Mouse (Mus musculus) hindlimb bud, embryonic 11.5 days (tissue): ENCODE measurements around the gene Slc16a9.

Source experiments
- DNase-seq: peaks from one replicate; pipeline ENCODE4 v3.0.0-alpha.2; 2012; ENCODE audit warnings: low read depth, low spot score; ENCODE audit errors: extremely low spot score

The Slc16a9 gene

GRCm38 (mm10) chr10:70246076-70246475 lies 1.2 kb downstream of the Slc16a9 start:
- DNase-seq: no peak

- DNase-seq: no peak
These were observed 5.5 kb downstream of the Slc16a9 start for GRCm38 (mm10) chr10:70250354-70250753.

- DNase-seq: no peak
These were observed 5.9 kb downstream of the Slc16a9 start for GRCm38 (mm10) chr10:70250766-70251165.

- DNase-seq: no peak
These were observed 9.8 kb downstream of the Slc16a9 start for GRCm38 (mm10) chr10:70254666-70255065.

GRCm38 (mm10) chr10:70255601-70256210 lies 10.8 kb downstream of the Slc16a9 start:
- DNase-seq: no peak

GRCm38 (mm10) chr10:70257029-70257428 lies 12.1 kb downstream of the Slc16a9 start:
- no peak for DNase-seq

GRCm38 (mm10) chr10:70260904-70261303 lies 16.0 kb downstream of the Slc16a9 start:
- DNase-seq: no peak

- DNase-seq: no peak
These were observed 17.2 kb downstream of the Slc16a9 start for GRCm38 (mm10) chr10:70262051-70262450.

GRCm38 (mm10) chr10:70263681-70264189 lies 18.8 kb downstream of the Slc16a9 start:
- no peak for DNase-seq

- DNase-seq: no peak
These were observed 19.6 kb downstream of the Slc16a9 start for GRCm38 (mm10) chr10:70264337-70265036.

GRCm38 (mm10) chr10:70266501-70266900 lies 21.6 kb downstream of the Slc16a9 start:
- no peak for DNase-seq

- no peak for DNase-seq
These were observed 23.9 kb downstream of the Slc16a9 start for GRCm38 (mm10) chr10:70268581-70269446.

- no peak for DNase-seq
These were observed 24.5 kb downstream of the Slc16a9 start for GRCm38 (mm10) chr10:70269447-70269787.

GRCm38 (mm10) chr10:70276678-70277077 lies 31.8 kb downstream of the Slc16a9 start:
- no peak for DNase-seq

GRCm38 (mm10) chr10:70279349-70279748 lies 34.4 kb downstream of the Slc16a9 start:
- DNase-seq: no peak

- DNase-seq: no peak
These were observed 42.9 kb downstream of the Slc16a9 start for GRCm38 (mm10) chr10:70287825-70288235.

- no peak for DNase-seq
These were observed 43.8 kb downstream of the Slc16a9 start for GRCm38 (mm10) chr10:70288406-70289327.

- no peak for DNase-seq
These were observed 47.1 kb downstream of the Slc16a9 start for GRCm38 (mm10) chr10:70292014-70292413.

GRCm38 (mm10) chr10:70294094-70294493 lies 49.2 kb downstream of the Slc16a9 start:
- no peak for DNase-seq

- DNase-seq: peak; percentile 92
These were observed 51.8 kb downstream of the Slc16a9 start for GRCm38 (mm10) chr10:70296531-70297366.
